Mouse (Mus musculus) frontal cortex, postnatal 14 days (tissue): Measurements from ENCODE around the gene Dkk3.
"Not testable (repeated sequence)": the region's sequence is repeated elsewhere in the genome, so short reads cannot be mapped to it uniquely, and the experiment has no call there.

Experiments
- DNase-seq, 2 experiments: peaks; one replicate each; pipeline ENCODE4 v3.0.0; 2022; ENCODE audit warnings: low spot score in 2 of 2

Dkk3 gene

DNA sequence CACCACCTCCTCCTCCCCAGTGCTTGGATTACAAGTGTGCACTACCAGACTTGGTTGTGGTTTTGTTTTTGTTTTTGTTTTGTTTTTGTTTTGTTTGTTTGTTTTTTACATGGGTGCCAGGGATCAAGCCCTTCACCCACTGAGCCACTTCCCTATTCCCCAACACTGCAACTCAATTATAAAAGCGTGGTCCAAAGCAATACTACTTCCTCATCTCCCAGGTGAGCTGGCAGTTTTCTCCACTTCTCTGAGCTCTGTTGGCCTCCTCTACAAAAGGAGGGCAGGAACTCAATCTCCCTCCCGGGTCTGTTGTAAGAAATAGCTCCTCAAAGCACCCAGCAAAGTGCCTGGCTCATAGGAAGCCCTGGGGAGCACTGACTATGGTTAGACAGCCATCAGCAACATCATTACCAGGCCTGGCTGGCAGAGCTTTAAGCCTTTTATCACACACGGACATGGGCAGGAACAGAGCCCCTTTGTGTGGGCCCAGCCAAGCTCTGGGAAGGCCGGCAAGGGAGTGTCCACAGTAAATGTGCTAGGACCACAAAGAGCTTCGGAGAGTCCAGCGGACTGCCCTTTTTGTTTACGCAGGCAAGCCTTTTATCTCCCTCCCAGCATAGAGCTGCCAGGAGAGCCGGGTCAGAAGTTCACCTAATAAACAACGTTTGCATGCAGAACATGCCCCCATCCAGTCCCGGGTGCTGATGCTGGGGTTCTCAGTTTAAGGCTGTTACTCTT lies 11.3 kb upstream of the Dkk3 start:
- DNase-seq: peak in 1 of 2 experiments; percentile 51

DNA sequence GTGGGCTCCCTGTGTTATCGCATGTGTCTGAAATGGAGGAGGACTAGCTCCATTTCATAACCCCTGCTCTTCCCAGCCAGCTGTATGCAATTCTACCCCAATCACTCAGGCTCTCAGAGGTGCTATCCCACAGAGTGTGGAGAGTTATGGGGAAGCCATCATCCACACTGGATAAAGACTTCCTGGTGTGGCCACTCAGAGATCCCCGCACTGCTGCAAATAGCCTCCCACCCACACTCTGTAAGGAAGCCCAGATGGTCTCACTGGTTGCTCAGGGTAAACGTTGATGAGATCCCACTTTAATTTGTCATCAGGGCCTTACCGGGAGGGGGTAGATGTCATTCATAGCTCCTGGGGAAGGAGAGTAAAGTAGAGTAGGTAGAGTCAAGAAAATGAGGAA lies 6.7 kb upstream of the Dkk3 start:
- no peak for DNase-seq

DNA sequence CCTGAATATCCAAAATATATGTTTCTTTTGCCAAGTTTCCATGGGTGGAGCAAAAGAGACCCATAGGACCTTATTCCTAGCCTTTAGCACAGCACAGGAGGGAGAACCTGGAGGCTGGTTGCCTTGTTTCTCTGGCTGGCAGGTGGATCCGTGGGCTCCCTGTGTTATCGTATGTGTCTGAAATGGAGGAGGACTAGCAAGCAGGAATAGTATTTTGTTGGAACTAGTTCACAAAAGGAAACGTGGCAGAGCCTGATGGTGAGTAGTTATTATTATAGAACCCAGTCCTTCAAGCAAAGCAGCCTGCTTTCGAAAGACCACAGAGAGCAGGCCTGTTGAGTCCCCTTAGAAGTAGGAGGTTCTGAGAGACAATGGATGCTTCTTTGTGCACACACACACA lies 6.2 kb upstream of the Dkk3 start:
- DNase-seq: not testable (repeated sequence)

DNA sequence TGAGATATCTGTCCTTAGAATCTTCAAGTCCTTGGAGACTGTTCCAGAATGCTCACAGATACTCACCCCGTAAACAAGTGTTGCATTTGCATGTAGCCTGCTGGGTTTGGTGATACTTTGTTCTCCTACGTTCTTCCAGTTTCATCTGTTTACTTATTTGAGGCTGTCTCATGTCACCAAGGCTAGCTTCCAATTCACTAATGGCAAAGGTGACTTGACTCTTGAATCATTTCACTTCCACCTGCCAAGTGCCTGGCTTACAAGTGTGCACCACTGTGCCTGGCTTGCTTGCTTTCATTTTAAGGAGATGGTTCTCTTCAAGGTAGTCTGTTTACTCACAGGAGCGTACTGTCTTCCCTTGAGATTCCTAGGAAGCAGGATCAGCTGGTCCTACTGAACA lies 5.6 kb upstream of the Dkk3 start:
- DNase-seq: no peak

DNA sequence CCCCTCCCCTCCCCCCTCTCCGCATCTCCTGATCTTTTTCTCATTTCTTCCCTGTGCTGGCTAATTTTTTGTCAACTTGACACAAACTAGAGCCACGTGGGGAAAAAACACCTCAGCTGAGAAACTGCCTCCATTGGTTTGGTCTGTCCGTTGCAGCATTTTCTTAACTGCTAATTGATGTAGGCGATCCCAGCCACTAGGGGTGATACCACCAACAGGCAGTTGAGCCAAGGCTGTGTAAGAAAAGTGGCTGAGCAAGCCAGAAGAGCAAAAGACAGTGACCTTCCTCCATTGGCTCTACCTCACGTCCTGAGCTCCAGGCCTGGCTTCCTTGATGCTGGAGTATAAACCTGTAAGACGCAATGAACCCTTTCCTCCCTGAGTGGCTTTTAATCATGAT lies 978 bp upstream of the Dkk3 start:
- no peak for DNase-seq

DNA sequence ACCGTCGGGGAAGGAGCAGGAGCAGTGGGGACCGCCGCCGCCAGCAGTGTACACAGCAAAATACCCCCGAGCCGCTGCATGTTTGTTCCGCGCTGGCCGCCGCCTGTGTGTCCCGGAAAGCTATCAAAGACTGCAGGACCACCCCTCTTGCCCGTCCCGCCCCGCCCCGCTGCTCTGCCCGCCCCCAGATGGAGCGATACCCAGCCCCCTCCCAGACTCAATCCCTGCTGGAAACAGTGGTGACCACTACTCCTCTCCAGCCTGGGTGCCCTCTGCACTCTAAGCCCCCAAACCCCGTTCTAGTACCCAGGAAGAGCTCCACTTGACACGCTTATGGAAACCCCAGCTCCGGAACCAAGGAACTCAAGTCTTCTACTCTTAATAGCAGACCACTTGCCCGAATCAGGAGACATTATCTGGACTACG lies 528 bp downstream of the Dkk3 start:
- no peak for DNase-seq

DNA sequence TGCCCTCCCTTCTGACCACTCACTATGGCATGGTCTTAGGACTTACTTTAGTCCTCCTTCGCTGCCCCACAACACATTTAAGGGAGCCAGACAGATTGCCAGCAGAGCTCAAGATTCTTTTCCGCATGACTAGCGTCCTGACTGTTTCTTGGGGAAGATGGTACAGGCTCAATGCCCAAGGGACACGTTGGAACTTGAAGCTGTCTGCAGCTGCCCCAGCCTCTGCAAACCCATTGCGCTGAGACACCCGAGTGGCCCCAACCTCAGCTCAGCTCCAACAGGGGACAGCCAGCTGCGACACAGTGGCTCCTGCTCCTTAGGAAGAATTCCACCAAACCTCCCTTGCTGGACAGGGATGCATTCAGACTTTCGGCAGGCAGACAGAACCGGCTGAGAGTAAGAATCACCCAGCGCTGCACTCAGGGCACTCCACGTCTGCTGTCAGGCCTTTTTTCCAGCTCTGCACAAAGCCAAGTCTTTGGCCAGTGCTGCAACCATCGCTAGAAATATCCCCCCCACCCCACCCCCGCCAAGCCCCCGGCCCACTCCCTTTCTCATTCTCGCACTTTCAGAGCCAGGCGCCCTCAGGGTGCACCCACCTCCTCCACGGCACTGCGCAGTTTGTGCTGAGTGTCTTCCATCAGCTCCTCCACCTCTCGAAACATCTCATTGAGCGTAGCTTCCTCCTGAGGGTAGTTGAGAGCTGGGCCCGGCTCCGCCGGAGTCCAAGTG lies 1.1 kb downstream of the Dkk3 start:
- DNase-seq: no peak

DNA sequence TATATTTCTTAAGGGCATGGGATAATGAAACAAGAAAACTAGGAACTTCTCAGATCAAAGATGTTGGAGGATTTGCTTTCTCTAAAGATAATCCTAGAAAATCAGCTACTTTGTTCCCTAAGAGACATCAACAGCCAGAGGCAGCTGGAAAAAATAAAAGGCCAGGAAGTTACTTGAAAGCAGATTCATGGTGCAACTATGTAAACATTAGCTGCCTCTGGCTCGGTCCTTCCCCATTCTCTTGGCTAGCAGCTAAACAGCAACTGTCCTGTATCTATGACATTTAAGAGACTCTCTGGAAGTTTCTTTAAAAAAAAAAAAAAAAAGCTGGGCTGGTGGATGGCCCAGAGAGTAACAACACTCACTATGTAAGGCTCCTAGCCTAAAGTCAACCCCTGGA lies 3.7 kb downstream of the Dkk3 start:
- no peak for DNase-seq

DNA sequence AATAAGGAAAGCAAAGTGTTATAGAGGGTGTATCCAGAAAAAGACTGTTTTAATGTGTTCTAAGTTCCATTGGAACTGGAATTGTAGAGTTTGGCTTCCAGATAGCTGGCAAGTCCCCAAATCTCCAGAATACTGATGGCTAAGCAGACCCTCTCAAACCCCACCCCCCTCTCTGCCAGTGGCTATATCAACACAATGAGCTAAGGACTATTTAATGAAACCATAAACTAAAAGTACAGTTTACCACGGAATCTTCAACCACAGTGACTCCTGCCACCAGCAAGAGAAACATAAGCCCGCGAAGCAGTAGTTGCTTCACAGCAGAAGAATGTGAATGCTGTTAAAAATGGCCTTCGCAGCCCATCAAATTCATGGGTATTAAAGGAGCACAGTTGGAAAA lies 4.4 kb downstream of the Dkk3 start:
- no peak for DNase-seq

DNA sequence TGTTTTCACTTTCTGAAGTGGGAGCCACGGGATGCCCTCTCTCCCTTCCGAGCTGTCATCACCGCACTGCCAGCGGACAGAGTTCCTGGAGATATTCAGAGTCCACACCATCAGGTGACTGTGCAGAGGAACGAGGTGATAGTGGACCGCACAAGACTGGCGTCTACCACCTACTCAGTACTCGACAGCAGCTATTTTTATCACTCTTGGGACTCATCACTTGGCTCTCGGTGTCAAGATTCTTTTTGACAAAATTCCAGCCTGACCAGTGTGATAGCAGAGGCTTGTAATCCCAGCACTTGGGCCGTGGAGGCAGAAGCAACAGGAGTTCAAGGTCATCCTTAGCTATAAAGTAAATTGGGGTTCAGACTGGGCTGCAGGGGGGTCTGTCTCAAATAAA lies 9.7 kb downstream of the Dkk3 start:
- no peak for DNase-seq

DNA sequence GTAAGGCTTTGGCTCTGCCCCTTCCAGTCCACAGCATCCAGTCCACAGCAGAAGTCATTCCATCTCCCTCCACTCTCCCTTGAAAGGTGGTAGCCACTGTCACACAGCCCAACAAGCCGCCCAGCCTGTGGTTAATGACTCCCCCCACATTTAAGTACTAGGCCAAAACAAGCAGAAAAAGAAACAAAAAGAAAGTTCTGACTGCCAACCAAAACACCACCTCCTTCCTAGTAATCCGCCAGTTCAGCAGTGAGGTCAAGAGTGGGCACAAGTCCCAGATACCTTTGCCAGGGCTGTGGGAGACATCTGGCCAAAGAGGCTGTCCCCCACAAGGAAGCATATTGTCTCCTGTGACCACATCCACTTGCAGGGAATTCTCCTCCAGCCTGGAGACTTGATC lies 10.9 kb downstream of the Dkk3 start:
- no peak for DNase-seq

DNA sequence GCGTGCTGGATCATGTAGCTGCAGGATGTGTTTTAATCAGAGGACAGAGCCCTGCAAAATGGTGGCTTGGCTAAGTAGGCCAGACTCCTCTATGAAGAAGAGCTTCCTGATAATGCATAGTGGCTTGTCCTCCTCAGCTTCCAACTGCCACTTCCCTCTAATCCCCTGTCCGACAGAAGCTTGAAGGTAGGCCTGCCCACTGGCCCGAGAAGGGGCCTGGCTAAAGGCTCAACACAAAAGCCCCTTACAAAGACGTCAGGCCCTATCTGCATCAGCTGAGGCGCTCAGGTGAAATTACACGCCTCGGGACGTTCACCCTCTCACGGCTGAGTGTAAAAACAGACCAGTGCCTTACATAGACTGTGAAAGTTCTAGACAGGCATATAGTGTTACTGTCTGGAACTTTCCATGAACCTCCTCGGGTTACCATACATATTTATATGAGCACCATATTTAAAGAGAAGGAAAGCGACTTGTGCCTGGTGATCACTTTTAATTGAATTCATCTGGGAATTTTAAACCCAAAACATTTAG lies 14.1 kb downstream of the Dkk3 start:
- no peak for DNase-seq

DNA sequence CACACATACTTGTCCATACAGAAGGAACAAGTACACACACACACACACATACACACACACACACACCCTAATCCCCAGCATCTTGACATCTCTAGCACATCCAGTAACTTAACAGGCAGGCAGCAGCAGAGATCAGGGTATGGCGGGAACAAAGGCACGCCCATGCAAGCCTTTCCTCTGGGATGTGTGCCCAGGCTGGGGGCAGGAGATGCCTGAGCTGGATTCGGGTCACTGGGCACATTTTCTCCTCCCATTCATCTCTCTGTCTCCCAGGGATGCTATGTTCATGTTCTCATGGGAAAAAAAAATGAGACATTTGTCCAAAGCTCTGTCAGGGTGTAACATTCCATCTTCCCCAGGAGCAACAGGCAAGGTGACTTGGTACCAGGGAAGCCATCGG lies 14.9 kb downstream of the Dkk3 start:
- no peak for DNase-seq

DNA sequence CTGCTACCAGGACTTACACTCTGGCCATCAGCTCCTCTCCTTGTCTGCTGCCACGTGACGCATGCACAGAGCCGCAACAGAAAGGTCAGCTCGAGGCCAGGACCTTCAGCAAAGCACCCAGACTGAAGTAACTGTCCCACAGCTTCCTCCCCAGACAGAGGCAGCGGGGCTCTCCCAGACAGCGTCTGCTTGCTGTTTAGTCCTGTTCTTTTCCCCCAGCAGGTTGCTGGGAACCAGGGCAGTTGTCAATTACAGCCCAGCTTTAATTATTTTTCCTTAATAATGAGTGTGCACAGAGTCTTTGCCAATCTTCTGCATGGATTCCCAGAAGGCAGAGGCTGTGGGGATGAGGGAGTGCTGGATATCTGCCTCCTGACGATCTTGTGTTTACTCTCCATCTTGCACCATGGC lies 15.8 kb downstream of the Dkk3 start:
- no peak for DNase-seq

DNA sequence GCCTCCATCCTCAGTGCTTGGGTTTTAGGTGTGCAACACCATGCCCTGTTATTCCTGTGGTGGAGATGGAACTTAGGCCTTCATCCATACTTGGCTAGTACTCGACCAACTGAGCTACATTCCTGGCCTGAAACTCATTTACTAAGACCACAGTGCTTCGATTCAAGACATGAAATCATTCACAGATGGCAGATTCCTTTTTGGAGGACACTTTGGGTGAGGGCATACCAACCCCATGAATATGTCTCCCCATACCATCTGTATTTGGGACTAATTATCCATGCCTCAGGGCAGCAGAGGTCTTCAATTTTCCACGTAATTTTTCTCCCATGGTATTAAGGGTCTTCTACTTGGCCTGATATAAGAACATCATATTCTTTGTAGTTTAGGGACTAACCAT lies 16.2 kb downstream of the Dkk3 start:
- no peak for DNase-seq

DNA sequence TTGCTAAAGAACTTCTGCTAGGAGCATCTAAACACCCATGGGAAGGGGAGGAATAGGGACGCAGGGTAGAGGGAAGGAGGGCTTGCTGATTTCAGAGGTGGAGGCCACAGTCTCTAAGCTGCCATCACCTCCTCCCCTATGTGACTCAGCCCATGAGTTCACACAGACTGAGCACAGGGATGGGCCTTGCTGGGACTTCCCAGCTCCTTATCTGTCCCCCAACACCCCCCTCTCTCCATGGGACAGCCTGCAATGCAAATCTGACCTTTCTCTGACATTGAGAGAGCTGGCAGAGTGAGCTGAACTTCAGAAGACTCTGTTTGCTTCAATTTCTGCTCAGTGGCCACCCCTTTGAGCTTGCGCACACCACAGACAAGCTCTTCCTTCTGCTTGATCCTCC lies 18.1 kb downstream of the Dkk3 start:
- DNase-seq: no peak

DNA sequence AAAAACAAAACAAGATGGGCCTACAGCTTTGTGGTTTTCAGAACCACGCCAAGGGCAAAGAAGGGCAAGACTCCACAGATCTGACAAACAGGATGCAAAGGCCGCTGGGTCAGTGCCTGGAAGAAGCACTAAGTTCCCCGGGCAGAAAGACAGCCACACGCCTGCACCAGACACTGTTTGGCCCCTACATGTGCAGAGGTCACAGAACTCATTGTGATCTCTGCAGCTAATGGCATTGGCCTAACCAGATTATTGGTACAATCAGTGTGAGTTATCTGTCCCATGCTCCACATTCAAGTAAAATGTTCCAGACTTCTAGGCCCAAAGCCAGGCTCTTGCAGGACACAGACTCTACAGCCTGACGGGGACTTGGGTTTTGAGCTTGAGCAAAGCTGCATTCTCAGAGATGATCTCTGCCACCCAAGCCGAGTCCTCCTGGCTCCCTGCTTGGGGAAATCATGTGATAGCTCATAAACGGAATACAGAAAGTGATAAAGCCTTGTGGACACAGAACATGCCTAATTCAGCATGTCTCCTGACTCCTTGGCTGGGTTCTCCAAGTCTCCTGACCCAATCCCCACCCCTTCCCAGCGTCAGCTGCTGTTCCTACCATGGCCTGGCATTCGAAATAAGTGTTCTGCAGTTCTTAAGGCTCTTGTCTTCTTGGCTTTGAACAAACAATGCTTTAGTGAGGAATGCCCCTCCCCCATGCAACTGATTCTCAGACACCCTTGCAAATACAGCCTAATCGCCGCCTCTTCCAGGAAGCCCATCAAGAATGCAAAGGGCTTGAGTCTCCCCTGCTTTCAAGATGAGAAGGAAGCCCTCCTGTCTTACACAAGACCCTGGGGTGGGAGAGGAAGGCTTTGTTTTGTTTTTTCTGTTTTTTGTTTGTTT lies 20.1 kb downstream of the Dkk3 start:
- DNase-seq: no peak

DNA sequence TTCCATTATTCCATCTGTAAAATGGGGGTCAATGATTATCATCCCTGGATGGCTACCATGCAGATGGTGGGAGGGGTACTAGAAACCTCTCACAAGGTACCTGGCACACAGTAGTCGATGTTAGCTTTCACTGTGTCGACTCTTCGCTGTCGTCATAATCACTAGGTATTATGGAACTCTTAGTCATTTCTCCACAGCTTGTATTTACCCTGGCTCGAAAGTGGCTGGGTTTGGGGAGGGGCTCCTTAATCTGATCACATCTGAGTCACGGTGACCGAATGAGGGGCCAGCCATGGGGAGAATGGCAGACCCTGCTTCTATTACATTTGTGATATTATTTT lies 20.7 kb downstream of the Dkk3 start:
- DNase-seq: no peak

DNA sequence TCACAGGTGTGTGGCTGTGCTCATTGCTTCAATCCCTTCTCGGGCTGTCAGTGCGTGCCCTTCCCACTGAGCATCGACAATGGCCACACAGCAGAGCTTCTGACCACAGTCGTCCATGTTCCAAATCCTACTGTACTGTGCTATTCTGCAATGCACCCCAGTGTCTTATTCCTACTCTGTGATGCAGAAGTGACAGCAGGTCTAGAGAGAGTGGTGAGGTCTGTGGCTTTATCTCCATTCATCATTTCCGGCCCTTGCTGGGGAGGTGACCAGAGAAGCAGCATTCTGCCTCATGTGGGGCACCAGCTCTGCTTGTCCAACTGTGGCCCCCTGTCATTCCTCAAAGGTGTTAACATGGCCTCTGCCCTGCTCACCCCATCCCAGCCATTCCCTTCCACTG lies 22.3 kb downstream of the Dkk3 start:
- no peak for DNase-seq

DNA sequence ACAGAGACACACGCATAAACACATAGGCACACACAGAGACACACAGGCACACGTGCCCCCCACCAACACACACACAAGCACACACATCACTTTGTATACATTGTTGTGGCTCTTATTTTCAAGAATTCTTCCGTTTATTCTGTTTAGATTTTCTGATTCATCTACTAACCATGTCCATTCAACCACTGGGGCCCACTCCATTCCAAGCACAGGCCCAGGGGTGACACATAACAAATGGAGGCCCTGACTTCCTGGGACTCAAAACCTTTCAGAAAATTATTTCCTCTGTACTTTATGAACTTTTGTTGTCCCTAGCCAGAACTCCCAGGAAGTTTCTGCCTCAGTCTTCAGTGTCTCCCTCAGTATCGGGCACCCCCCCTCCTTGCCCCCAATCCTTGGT lies 23.7 kb downstream of the Dkk3 start:
- no peak for DNase-seq

DNA sequence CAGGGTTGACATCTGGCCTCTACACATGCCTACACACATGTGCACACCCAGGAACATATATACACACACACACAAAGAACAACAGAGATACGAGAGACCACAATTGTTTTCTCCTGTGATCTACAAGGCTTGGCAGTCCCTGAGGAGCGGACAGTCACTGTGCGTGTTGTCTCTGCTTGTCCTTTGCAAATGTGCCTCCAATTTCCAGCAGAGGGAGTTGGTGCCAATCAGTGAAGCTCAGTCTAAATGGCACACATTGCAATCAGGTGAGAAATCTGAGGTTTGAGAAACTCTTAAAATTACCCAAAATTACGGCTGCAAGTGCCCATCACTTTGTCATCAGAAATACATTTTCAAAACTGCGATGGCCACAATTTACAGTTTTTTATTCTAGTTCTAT lies 25.6 kb downstream of the Dkk3 start:
- DNase-seq: no peak

DNA sequence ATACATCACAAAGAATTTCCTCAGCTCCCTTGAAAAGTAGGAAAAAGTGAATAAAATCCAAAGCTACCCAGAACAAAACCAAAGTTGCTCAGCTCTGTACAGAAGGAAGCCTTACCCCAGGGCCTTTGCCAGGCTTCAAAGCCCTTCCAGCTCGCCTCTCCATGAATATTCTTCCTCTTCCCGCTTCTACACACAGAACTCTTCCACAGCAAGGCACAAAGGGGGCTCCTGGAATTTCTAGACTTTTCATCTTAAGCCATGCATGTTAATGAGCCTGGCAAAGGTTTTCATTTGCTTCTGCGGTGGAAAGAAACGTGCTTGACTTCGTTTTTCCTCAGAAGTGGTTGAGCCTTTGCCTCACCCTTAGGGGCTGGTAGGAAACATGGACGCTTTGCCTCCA lies 26.9 kb downstream of the Dkk3 start:
- no peak for DNase-seq

DNA sequence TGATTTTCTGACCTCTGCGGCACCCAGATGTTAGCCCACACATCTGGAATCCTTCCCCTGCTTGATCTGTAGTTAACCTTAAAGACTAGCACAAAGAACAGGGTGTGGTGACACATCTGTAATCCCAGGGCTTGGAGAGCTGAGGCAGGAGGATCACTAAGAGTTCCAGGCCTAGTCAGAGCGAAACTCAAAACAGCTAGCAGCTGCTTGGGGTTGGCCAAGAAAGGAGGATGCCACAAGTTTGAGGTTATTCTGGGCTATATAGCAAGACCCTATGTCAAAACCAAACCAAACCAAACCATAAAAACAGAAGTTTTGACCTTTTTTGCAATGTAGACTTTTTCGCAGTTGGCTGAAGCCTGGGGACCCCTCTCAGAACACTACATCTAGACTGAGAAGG lies 28.2 kb downstream of the Dkk3 start:
- no peak for DNase-seq
